Mouse (Mus musculus) intestine, embryonic 14.5 days (tissue): ENCODE data around the gene Mypn. TPM values are rescaled to one million over a fixed set of nuclear protein-coding genes. Genes with fewer than 3 reads are reported as not detected.
A peak's percentile ranks its signal among the peaks of the same experiment; 100 is the strongest.

Experiments used
- ATAC-seq: fragments of 200-750 bp; cut with Nextera tagmentation; replicated peaks from 2 replicates; pipeline ENCODE4 v1.8.0; 2017; ENCODE audit warnings: low read depth, moderate number of reproducible peaks, moderate TSS enrichment, moderate library complexity; ENCODE audit not compliant: low FRiP score, low TSS enrichment
- DNase-seq: peaks from one replicate; pipeline ENCODE4 v3.0.0-alpha.2; 2018; ENCODE audit warnings: low spot score
- H3K27ac ChIP-seq: fragments of 300-500 bp; sonication (generic); 2 replicates; pipeline ENCODE4 v1.5.1; 2014; ENCODE audit warnings: low read depth, mild to moderate bottlenecking, control low read depth
- H3K27me3 ChIP-seq: fragments of 300-500 bp; sonication (generic); replicated peaks from 2 replicates; pipeline ENCODE4 v1.6.1; 2014; ENCODE audit warnings: low read length, control low read depth; ENCODE audit not compliant: control insufficient read depth, insufficient read depth
- H3K36me3 ChIP-seq: fragments of 300-500 bp; sonication (generic); 2 replicates; pipeline ENCODE4 v1.6.1; 2014; ENCODE audit warnings: low read length, control low read depth; ENCODE audit not compliant: control insufficient read depth, insufficient read depth
- H3K4me1 ChIP-seq: fragments of 300-500 bp; sonication (generic); replicated peaks from 2 replicates; pipeline ENCODE4 v1.6.1; 2014; ENCODE audit warnings: low read length, control low read depth, mixed read lengths; ENCODE audit not compliant: control insufficient read depth, insufficient read depth
- H3K4me2 ChIP-seq: fragments of 300-500 bp; sonication (generic); 2 replicates; pipeline ENCODE4 v1.6.1; 2014; ENCODE audit warnings: low read length
- H3K4me3 ChIP-seq: fragments of 300-500 bp; sonication (generic); 2 replicates; pipeline ENCODE4 v1.5.1; 2014; ENCODE audit warnings: low read depth, low read length, control low read depth, mixed read lengths
- H3K9ac ChIP-seq: fragments of 300-500 bp; sonication (generic); 2 replicates; pipeline ENCODE4 v1.6.1; 2014; ENCODE audit warnings: mild to moderate bottlenecking, low read length
- H3K9me3 ChIP-seq: fragments of 300-500 bp; sonication (generic); 2 replicates; pipeline ENCODE4 v1.6.1; 2016; ENCODE audit warnings: low read length, control low read depth; ENCODE audit not compliant: control insufficient read depth
- whole genome bisulfite sequencing: fragments of 180-500 bp; shearing (Covaris S2); extraction: QIAGEN DNeasy Blood & Tissue Kit; methylation state at CpG from one replicate; pipeline ENCODE4 v1.1.7; 2014; 5-methylcytosine and 5-hydroxymethylcytosine counted together
- polyA plus RNA-seq: library from polyadenylated mRNA; unstranded; fragments of >200 nt; fragmentation: Nextera tagmentation; extraction: Ambion mirVana; gene quantifications from 2 replicates; pipeline ENCODE4 v1.2.1, GENCODE M21; 2014

Gene Mypn
- polyA plus RNA-seq, 1 experiment from 2014 or later, result not detected

- Histone ChIP-seq H3K4me3 (peak overlapping the region; percentile 30; the same call in 1 of the 2 replicates), H3K4me2 (peak overlapping the region; percentile 51), H3K27ac (no peak overlapping the region), H3K9ac (no peak overlapping the region), H3K4me1 (no peaks in the 10 kb centered on the region), H3K9me3 (no peaks in the 10 kb centered on the region), H3K27me3 (no peaks in the 10 kb centered on the region), H3K36me3 (no peaks in the 10 kb centered on the region)
- ATAC-seq (no peak), DNase-seq (no peak)
- WGBS, result 49% methylated on average over 8 of the region's 8 CpGs
Measured at GRCm38 (mm10) chr10:63089103-63089757, 114.5 kb downstream of the Mypn start.

GRCm38 (mm10) chr10:63086304-63086703, 117.4 kb downstream of the Mypn start:
- no peaks in the 10 kb centered on the region for H3K36me3 ChIP-seq
- H3K4me2 ChIP-seq, result no peak overlapping the region
- H3K27me3 ChIP-seq, result no peaks in the 10 kb centered on the region
- no peaks in the 10 kb centered on the region for H3K4me1 ChIP-seq
- H3K9ac ChIP-seq, result no peak overlapping the region
- ATAC-seq (no peak), DNase-seq (no peak)
- H3K27ac ChIP-seq, result no peak overlapping the region
- no peak overlapping the region for H3K4me3 ChIP-seq
- no peaks in the 10 kb centered on the region for H3K9me3 ChIP-seq
- 67% methylated on average over 10 of the region's 10 CpGs for WGBS

- 0 out of 2 replicates have a peak, but pooled peaks cover 3% of the 10 kb centered on the region for H3K9me3 ChIP-seq
- no peak overlapping the region for H3K27ac ChIP-seq
- WGBS, result 9% methylated on average over 5 of the region's 5 CpGs
- H3K27me3 ChIP-seq, result no peaks in the 10 kb centered on the region
- peak; percentile 82 for DNase-seq
- H3K36me3 ChIP-seq, result no peaks in the 10 kb centered on the region
- ATAC-seq, result no peak; the same call in 1 of the 2 replicates
- H3K4me2 ChIP-seq, result no peak overlapping the region
- H3K4me1 ChIP-seq, result no peaks in the 10 kb centered on the region
- no peak overlapping the region for H3K4me3 ChIP-seq
- H3K9ac ChIP-seq, result no peak overlapping the region
Measured at GRCm38 (mm10) chr10:63065988-63066387, 137.8 kb downstream of the Mypn start.

Other genes starting within 250 kb of the Mypn start
- gene Rufy2, start 223.7 kb downstream of the Mypn start, polyA plus RNA-seq, result 20.0 and 22.8 TPM in 2 replicates
- 55.8 and 60.5 TPM in 2 replicates for gene Hnrnph3, start 179.7 kb downstream of the Mypn start, polyA plus RNA-seq
- 1.3 and 2.5 TPM in 2 replicates for gene Pbld2, start 179.6 kb downstream of the Mypn start, polyA plus RNA-seq
- gene Pbld1, start 143.8 kb downstream of the Mypn start, polyA plus RNA-seq, result 0.95 and 1.8 TPM in 2 replicates
- 0.11 TPM in 1 of 2 replicates, not detected in the other for gene Atoh7, start 104.3 kb downstream of the Mypn start, polyA plus RNA-seq
- 39.8 and 46.2 TPM in 2 replicates for gene Herc4, start 39.9 kb upstream of the Mypn start, polyA plus RNA-seq
- gene Sirt1, start 177.8 kb upstream of the Mypn start, polyA plus RNA-seq, result 6.8 and 6.9 TPM in 2 replicates
- 7.5 and 8.3 TPM in 2 replicates for gene Dnajc12, start 178.5 kb upstream of the Mypn start, polyA plus RNA-seq
- gene Gm7075, start 217.8 kb upstream of the Mypn start, polyA plus RNA-seq, result not detected in 2 replicates
- gene Ctnna3, start 226.1 kb upstream of the Mypn start, polyA plus RNA-seq, result 1.5 and 1.7 TPM in 2 replicates